Mouse (Mus musculus) stomach, embryonic 15.5 days (tissue): ENCODE measurements around the gene Pls1. TPM values are rescaled to one million over a fixed set of nuclear protein-coding genes. Genes with fewer than 3 reads are reported as not detected.

Experiments used
- ATAC-seq: fragments of 200-750 bp; cut with Nextera tagmentation; 2 replicates; pipeline ENCODE4 v1.8.0; 2017; ENCODE audit warnings: low read depth, moderate number of reproducible peaks, moderate TSS enrichment; ENCODE audit not compliant: insufficient read depth, low FRiP score
- H3K27ac ChIP-seq: fragments of 300-500 bp; sonication (generic); 2 replicates; pipeline ENCODE4 v1.5.1; 2015; ENCODE audit warnings: mild to moderate bottlenecking, inconsistent platforms
- H3K27me3 ChIP-seq: fragments of 300-500 bp; sonication (generic); replicated peaks from 2 replicates; pipeline ENCODE4 v1.6.1; 2015; ENCODE audit warnings: inconsistent platforms
- H3K36me3 ChIP-seq: fragments of 300-500 bp; sonication (generic); 2 replicates; pipeline ENCODE4 v1.6.1; 2015; ENCODE audit warnings: inconsistent platforms
- H3K4me1 ChIP-seq: fragments of 300-500 bp; sonication (generic); 2 replicates; pipeline ENCODE4 v1.6.1; 2015; ENCODE audit warnings: inconsistent platforms
- H3K4me2 ChIP-seq: fragments of 300-500 bp; sonication (generic); 2 replicates; pipeline ENCODE4 v1.6.1; 2015; ENCODE audit warnings: mild to moderate bottlenecking, inconsistent platforms
- H3K4me3 ChIP-seq: fragments of 300-500 bp; sonication (generic); replicated peaks from 2 replicates; pipeline ENCODE4 v1.5.1; 2015; ENCODE audit warnings: inconsistent platforms
- H3K9ac ChIP-seq: fragments of 300-500 bp; sonication (generic); 2 replicates; pipeline ENCODE4 v1.6.1; 2015; ENCODE audit warnings: inconsistent platforms
- H3K9me3 ChIP-seq: fragments of 300-500 bp; sonication (generic); 2 replicates; pipeline ENCODE4 v1.6.1; 2016; ENCODE audit warnings: inconsistent platforms
- WGBS: fragments of 180-500 bp; shearing (Covaris S2); methylation state at CpG from one replicate; pipeline ENCODE4 v1.1.7; 2015; 5-methylcytosine and 5-hydroxymethylcytosine counted together
- polyA plus RNA-seq: library from polyadenylated mRNA; unstranded; fragments of >200 nt; fragmentation: Nextera tagmentation; extraction: Ambion mirVana; gene quantifications from 2 replicates; pipeline ENCODE4 v1.2.1, GENCODE M21; 2015

Gene Pls1
- polyA plus RNA-seq, 1 experiment from 2014 or later = 32.5 TPM

- H3K27me3 ChIP-seq = no peaks in the 10 kb centered on the region
- H3K36me3 ChIP-seq = no peaks in the 10 kb centered on the region
- no peaks in the 10 kb centered on the region for H3K4me1 ChIP-seq
- no peak for ATAC-seq
- H3K27ac ChIP-seq = no peak overlapping the region
- 65% methylated on average over 3 of the region's 3 CpGs for WGBS
- H3K4me2 ChIP-seq = no peak overlapping the region
- no peaks in the 10 kb centered on the region for H3K9me3 ChIP-seq
- H3K4me3 ChIP-seq = no peak overlapping the region
- no peak overlapping the region for H3K9ac ChIP-seq
Measured at GRCm38 (mm10) chr9:95834799-95835198, 10.3 kb downstream of the Pls1 start.

GRCm38 (mm10) chr9:95832758-95833157 is 12.4 kb downstream of the Pls1 start:
- H3K4me2 ChIP-seq = no peak overlapping the region
- 87% methylated on average over 3 of the region's 3 CpGs for WGBS
- ATAC-seq = no peak
- H3K9me3 ChIP-seq = no peaks in the 10 kb centered on the region
- H3K36me3 ChIP-seq = no peaks in the 10 kb centered on the region
- no peaks in the 10 kb centered on the region for H3K4me1 ChIP-seq
- H3K27ac ChIP-seq = no peak overlapping the region
- H3K27me3 ChIP-seq = no peaks in the 10 kb centered on the region
- H3K9ac ChIP-seq = no peak overlapping the region
- H3K4me3 ChIP-seq = no peak overlapping the region

GRCm38 (mm10) chr9:95827565-95827964 is 17.5 kb downstream of the Pls1 start:
- 91% methylated on average over 5 of the region's 5 CpGs for WGBS
- no peak for ATAC-seq

GRCm38 (mm10) chr9:95822531-95822930 is 22.6 kb downstream of the Pls1 start:
- no peak overlapping the region for H3K4me3 ChIP-seq
- no peaks in the 10 kb centered on the region for H3K36me3 ChIP-seq
- no peak overlapping the region for H3K4me2 ChIP-seq
- no peaks in the 10 kb centered on the region for H3K9me3 ChIP-seq
- H3K27me3 ChIP-seq = no peaks in the 10 kb centered on the region
- ATAC-seq = no peak
- no peak overlapping the region for H3K9ac ChIP-seq
- H3K27ac ChIP-seq = no peak overlapping the region
- H3K4me1 ChIP-seq = no peaks in the 10 kb centered on the region
- whole genome bisulfite sequencing = 77% methylated on average over 7 of the region's 7 CpGs

More at GRCm38 (mm10) chr9:95827565-95827964, 17.5 kb downstream of the Pls1 start:
- H3K27me3 ChIP-seq = no peaks in the 10 kb centered on the region
- H3K27ac ChIP-seq = no peak overlapping the region
- H3K9me3 ChIP-seq = no peaks in the 10 kb centered on the region
- no peak overlapping the region for H3K4me2 ChIP-seq
- H3K9ac ChIP-seq = no peak overlapping the region
- H3K36me3 ChIP-seq = no peaks in the 10 kb centered on the region
- no peak overlapping the region for H3K4me3 ChIP-seq
- H3K4me1 ChIP-seq = no peaks in the 10 kb centered on the region

GRCm38 (mm10) chr9:95815706-95816105 is 29.4 kb downstream of the Pls1 start:
- Histone ChIP-seq H3K27ac (no peak overlapping the region), H3K4me1 (no peaks in the 10 kb centered on the region), H3K36me3 (no peaks in the 10 kb centered on the region), H3K4me2 (no peak overlapping the region), H3K9me3 (no peaks in the 10 kb centered on the region), H3K9ac (no peak overlapping the region), H3K27me3 (no peaks in the 10 kb centered on the region), H3K4me3 (no peak overlapping the region)
- no peak for ATAC-seq
- 78% methylated on average over 4 of the region's 4 CpGs for WGBS

GRCm38 (mm10) chr9:95815015-95815673 is 30.0 kb downstream of the Pls1 start:
- Histone ChIP-seq H3K27me3 (no peaks in the 10 kb centered on the region), H3K4me3 (no peak overlapping the region), H3K36me3 (no peaks in the 10 kb centered on the region), H3K27ac (peak overlapping the region; percentile 5; the same call in 1 of the 2 replicates), H3K9me3 (no peaks in the 10 kb centered on the region), H3K4me1 (no peaks in the 10 kb centered on the region), H3K9ac (no peak overlapping the region), H3K4me2 (no peak overlapping the region)
- peak; percentile 68 for ATAC-seq
- WGBS = 70% methylated on average over 11 of the region's 11 CpGs

- no peaks in the 10 kb centered on the region for H3K36me3 ChIP-seq
- H3K27me3 ChIP-seq = no peaks in the 10 kb centered on the region
- H3K27ac ChIP-seq = peak overlapping the region; percentile 44; the same call in 1 of the 2 replicates
- no peak for ATAC-seq
- 72% methylated on average over 20 of the region's 20 CpGs for whole genome bisulfite sequencing
- H3K9me3 ChIP-seq = no peaks in the 10 kb centered on the region
- no peak overlapping the region for H3K4me3 ChIP-seq
- no peak overlapping the region for H3K4me2 ChIP-seq
- H3K9ac ChIP-seq = no peak overlapping the region
- no peaks in the 10 kb centered on the region for H3K4me1 ChIP-seq
Measured at GRCm38 (mm10) chr9:95813721-95814531, 31.2 kb downstream of the Pls1 start.

GRCm38 (mm10) chr9:95811817-95812216 is 33.3 kb downstream of the Pls1 start:
- no peak for ATAC-seq
- H3K9ac ChIP-seq = no peak overlapping the region
- H3K27me3 ChIP-seq = no peaks in the 10 kb centered on the region
- 92% methylated on average over 4 of the region's 4 CpGs for WGBS
- no peak overlapping the region for H3K4me3 ChIP-seq
- no peaks in the 10 kb centered on the region for H3K9me3 ChIP-seq
- H3K36me3 ChIP-seq = no peaks in the 10 kb centered on the region
- no peak overlapping the region for H3K27ac ChIP-seq
- no peak overlapping the region for H3K4me2 ChIP-seq
- H3K4me1 ChIP-seq = no peaks in the 10 kb centered on the region

- H3K9ac ChIP-seq = no peak overlapping the region
- no peak for ATAC-seq
- no peak overlapping the region for H3K27ac ChIP-seq
- H3K4me1 ChIP-seq = no peaks in the 10 kb centered on the region
- 70% methylated on average over 4 of the region's 4 CpGs for WGBS
- no peaks in the 10 kb centered on the region for H3K36me3 ChIP-seq
- no peak overlapping the region for H3K4me3 ChIP-seq
- H3K9me3 ChIP-seq = no peaks in the 10 kb centered on the region
- H3K27me3 ChIP-seq = no peaks in the 10 kb centered on the region
- no peak overlapping the region for H3K4me2 ChIP-seq
Measured at GRCm38 (mm10) chr9:95809596-95809995, 35.5 kb downstream of the Pls1 start.

GRCm38 (mm10) chr9:95805449-95805848 is 39.7 kb downstream of the Pls1 start:
- Histone ChIP-seq H3K27me3 (no peaks in the 10 kb centered on the region), H3K4me2 (no peak overlapping the region), H3K27ac (no peak overlapping the region), H3K9me3 (no peaks in the 10 kb centered on the region), H3K4me3 (no peak overlapping the region), H3K36me3 (no peaks in the 10 kb centered on the region), H3K9ac (no peak overlapping the region), H3K4me1 (no peaks in the 10 kb centered on the region)
- WGBS = 70% methylated on average over 12 of the region's 12 CpGs
- peak; percentile 33; the same call in 1 of the 2 replicates for ATAC-seq

- H3K27me3 ChIP-seq = no peaks in the 10 kb centered on the region
- H3K4me3 ChIP-seq = no peak overlapping the region
- H3K4me1 ChIP-seq = no peaks in the 10 kb centered on the region
- WGBS = 84% methylated on average over 3 of the region's 3 CpGs
- H3K9ac ChIP-seq = no peak overlapping the region
- no peak for ATAC-seq
- no peak overlapping the region for H3K27ac ChIP-seq
- H3K4me2 ChIP-seq = no peak overlapping the region
- H3K36me3 ChIP-seq = no peaks in the 10 kb centered on the region
- H3K9me3 ChIP-seq = no peaks in the 10 kb centered on the region
Measured at GRCm38 (mm10) chr9:95803783-95804182, 41.3 kb downstream of the Pls1 start.
